Mouse (Mus musculus) midbrain, postnatal 0 days (tissue): ENCODE results near the gene Kcnn1. TPM values are rescaled to one million over a fixed set of nuclear protein-coding genes. Genes with fewer than 3 reads are reported as not detected.

Experiments
- ATAC-seq: fragments of 200-750 bp; cut with Nextera tagmentation; 2 replicates; pipeline ENCODE4 v1.8.0; 2017; ENCODE audit warnings: moderate number of reproducible peaks, mild to moderate bottlenecking, moderate TSS enrichment, moderate library complexity; ENCODE audit not compliant: low FRiP score
- DNase-seq: peaks from one replicate; pipeline ENCODE4 v3.0.0-alpha.2; 2015; ENCODE audit warnings: low spot score
- H3K27ac ChIP-seq: fragments of 300-500 bp; sonication (generic); 2 replicates; pipeline ENCODE4 v1.5.1; 2014; ENCODE audit warnings: low read depth, mild to moderate bottlenecking, low read length, mixed read lengths
- H3K27me3 ChIP-seq: fragments of 300-500 bp; sonication (generic); 2 replicates; pipeline ENCODE4 v1.6.1; 2014; ENCODE audit warnings: low read length, control low read depth, mixed read lengths; ENCODE audit not compliant: insufficient read depth
- H3K36me3 ChIP-seq: fragments of 300-500 bp; sonication (generic); 2 replicates; pipeline ENCODE4 v1.6.1; 2014; ENCODE audit warnings: low read length, control low read depth, mixed read lengths; ENCODE audit not compliant: insufficient read depth
- H3K4me1 ChIP-seq: fragments of 300-500 bp; sonication (generic); 2 replicates; pipeline ENCODE4 v1.6.1; 2014; ENCODE audit warnings: mild to moderate bottlenecking, control low read depth, antibody characterized with exemption, low read length, mixed read lengths; ENCODE audit not compliant: insufficient read depth
- H3K4me2 ChIP-seq: fragments of 300-500 bp; sonication (generic); 2 replicates; pipeline ENCODE4 v1.6.1; 2014; ENCODE audit warnings: low read depth, mild to moderate bottlenecking, low read length, mixed read lengths; ENCODE audit not compliant: poor library complexity, severe bottlenecking
- H3K4me3 ChIP-seq: fragments of 300-500 bp; sonication (generic); 2 replicates; pipeline ENCODE4 v1.5.1; 2014; ENCODE audit warnings: low read depth, mild to moderate bottlenecking, low read length, moderate library complexity
- H3K9ac ChIP-seq: fragments of 300-500 bp; sonication (generic); replicated peaks from 2 replicates; pipeline ENCODE4 v1.6.1; 2014; ENCODE audit warnings: mild to moderate bottlenecking, low read length, moderate library complexity, mixed read lengths; ENCODE audit not compliant: poor library complexity, severe bottlenecking
- H3K9me3 ChIP-seq: fragments of 300-500 bp; sonication (generic); 2 replicates; pipeline ENCODE4 v1.6.1; 2016; ENCODE audit warnings: low read length, control low read depth
- CTCF ChIP-seq: IDR thresholded peaks from 2 replicates; pipeline ENCODE4 v1.5.1; 2016; ENCODE audit warnings: antibody characterized with exemption, mild to moderate bottlenecking
- WGBS: fragments of 180-500 bp; shearing (Covaris S2); extraction: QIAGEN DNeasy Blood & Tissue Kit; methylation state at CpG from one replicate; pipeline ENCODE4 v1.1.7; 2014; 5-methylcytosine and 5-hydroxymethylcytosine counted together
- polyA plus RNA-seq: library from polyadenylated mRNA; unstranded; fragments of >200 nt; fragmentation: Nextera tagmentation; extraction: Ambion mirVana; gene quantifications from 2 replicates; pipeline ENCODE4 v1.2.1, GENCODE M21; 2015
- total RNA-seq: library from RNA; depleted of rRNA; stranded (reverse); fragments of >200 nt; gene quantifications from 2 replicates; pipeline ENCODE4 v1.2.3, GENCODE M21; 2014

The Kcnn1 gene
- total and polyA plus RNA-seq, 2 experiments from 2014 or later = 10.0 to 32.8 TPM

DNA sequence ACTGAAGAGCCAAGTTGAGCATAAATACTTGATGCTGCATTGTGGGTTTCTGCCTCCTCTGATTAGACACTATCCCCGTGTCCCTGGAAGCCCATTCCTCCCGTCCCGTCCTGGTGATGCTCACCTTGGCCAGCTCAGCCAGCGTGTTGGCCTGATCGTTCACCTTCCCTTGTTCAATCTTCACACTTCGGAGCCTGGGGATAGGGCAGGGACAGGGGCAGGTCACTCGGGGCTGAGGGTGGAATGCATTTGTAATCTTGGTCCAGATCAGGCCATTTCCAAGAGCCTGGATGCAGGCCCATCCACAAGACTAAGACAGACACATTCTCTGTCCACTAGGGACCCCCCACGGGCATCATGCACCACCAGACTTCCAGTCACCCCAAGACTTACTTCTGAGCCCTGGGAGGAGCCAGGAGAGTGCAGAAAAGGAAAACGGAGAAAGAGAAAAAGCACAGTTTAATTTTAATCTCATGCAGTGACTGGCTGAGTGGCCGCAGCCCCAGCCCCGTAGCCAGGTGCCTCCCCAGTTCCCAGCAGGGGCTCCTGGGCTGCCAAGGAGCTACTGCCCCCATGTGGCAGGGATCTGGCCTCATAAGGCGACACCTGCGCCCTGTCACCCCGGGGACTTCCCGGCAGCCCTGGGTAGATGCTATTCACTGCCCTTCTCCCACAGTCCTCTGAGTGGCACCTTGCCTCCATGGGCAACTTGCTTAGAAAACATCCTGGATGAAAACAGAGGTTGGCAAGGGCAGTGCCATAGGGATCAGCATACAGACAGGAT, 16.5 kb downstream of the Kcnn1 start:
- WGBS = 52% methylated on average over 15 of the region's 15 CpGs
- Histone ChIP-seq H3K9ac (no peak overlapping the region), H3K4me1 (no peaks in the 10 kb centered on the region), H3K36me3 (0 out of 2 replicates have a peak, but pooled peaks cover 3% of the 10 kb centered on the region), H3K27ac (no peak overlapping the region), H3K4me3 (no peak overlapping the region), H3K9me3 (no peaks in the 10 kb centered on the region), H3K27me3 (no peaks in the 10 kb centered on the region), H3K4me2 (no peak overlapping the region)
- no peak for ATAC-seq
- no peak for TF ChIP-seq CTCF
- DNase-seq = no peak

GRCm38 (mm10) chr8:70845108-70845507, 17.9 kb downstream of the Kcnn1 start:
- no peak for ATAC-seq

DNA sequence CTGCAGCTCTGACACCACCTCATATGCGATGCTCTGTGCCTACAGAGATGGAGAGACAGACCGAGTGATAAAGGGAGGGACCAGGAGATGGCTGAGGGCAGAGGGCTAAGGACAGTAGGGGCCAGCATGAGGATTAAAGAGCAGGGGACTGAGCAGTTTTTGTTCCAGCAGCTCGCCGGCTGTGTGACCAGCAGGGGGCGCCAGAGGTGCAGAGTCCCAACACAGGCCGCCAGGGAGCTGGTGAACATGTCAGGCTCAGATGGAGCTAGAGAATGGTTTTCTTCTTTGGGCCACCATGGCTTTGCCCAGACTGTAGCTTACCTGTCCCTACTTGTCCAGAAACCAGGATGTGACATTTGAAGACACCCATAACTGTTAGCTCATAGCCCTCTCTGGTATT, 18.5 kb downstream of the Kcnn1 start:
- H3K4me3 ChIP-seq = no peak overlapping the region
- WGBS = 2% methylated on average over 6 of the region's 6 CpGs
- TF ChIP-seq CTCF = peak; percentile 95
- H3K4me1 ChIP-seq = no peaks in the 10 kb centered on the region
- no peaks in the 10 kb centered on the region for H3K27me3 ChIP-seq
- no peak overlapping the region for H3K27ac ChIP-seq
- ATAC-seq (no peak), DNase-seq (peak; percentile 81)
- no peak overlapping the region for H3K9ac ChIP-seq
- H3K9me3 ChIP-seq = no peaks in the 10 kb centered on the region
- H3K36me3 ChIP-seq = 0 out of 2 replicates have a peak, but pooled peaks cover 3% of the 10 kb centered on the region
- no peak overlapping the region for H3K4me2 ChIP-seq

More at GRCm38 (mm10) chr8:70845108-70845507, 17.9 kb downstream of the Kcnn1 start:
- H3K36me3 ChIP-seq = 0 out of 2 replicates have a peak, but pooled peaks cover 3% of the 10 kb centered on the region
- H3K27me3 ChIP-seq = no peaks in the 10 kb centered on the region
- 42% methylated on average over 5 of the region's 5 CpGs for WGBS
- H3K4me3 ChIP-seq = no peak overlapping the region
- no peaks in the 10 kb centered on the region for H3K9me3 ChIP-seq
- TF ChIP-seq CTCF = no peak; the same call in 1 of the 2 replicates
- no peaks in the 10 kb centered on the region for H3K4me1 ChIP-seq
- no peak overlapping the region for H3K4me2 ChIP-seq
- no peak overlapping the region for H3K27ac ChIP-seq
- no peak for DNase-seq
- no peak overlapping the region for H3K9ac ChIP-seq

DNA sequence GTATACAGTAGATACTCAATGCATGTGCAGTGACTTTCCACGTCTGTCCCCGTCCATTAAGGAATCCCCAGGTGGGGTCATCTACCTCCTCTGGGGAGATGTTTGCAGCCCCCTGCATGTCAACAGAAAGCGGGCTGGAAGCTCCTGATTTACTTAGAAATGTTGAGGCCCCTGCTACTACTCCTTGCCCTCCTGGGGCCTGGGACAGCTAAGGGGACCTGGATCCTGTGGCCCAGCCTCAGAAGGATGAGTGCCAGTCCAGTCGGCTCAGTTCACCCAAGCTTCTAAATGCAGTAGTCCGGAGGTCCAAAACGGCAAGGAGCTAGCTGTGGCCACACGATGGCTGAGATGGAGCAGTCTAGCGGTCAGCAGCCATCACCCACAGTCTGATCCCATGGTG, 19.1 kb downstream of the Kcnn1 start:
- 86% methylated on average over 8 of the region's 8 CpGs for WGBS

DNA sequence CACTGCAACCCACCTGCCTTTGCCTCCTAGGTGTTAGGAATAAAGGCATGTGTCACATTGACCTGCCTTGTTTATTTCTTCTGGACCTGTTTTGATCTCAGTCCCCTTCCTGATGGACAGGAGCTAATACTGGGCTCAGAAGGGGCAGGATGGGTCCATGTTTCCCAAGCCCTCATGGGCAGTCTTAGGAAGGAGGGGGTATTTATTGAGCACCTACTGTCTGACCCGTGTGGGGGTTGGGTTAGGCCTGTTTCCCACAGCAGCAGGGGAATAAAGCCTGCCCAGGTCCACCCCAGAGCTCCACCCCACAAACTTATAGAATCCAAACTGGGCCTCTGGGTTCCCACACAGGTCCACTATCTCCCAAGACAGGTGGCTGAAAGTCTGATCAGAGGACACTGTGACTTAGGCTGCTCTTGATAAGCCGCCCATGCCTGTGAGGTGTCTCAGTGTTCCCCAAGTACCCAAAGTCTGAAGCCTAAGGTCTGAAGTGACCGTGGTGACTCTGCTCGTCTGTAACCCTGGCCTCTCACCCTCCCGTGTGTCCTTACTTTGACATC, 19.8 kb downstream of the Kcnn1 start:
- DNase-seq (no peak), ATAC-seq (no peak)
- no peaks in the 10 kb centered on the region for H3K4me1 ChIP-seq
- TF ChIP-seq CTCF = no peak
- H3K4me2 ChIP-seq = no peak overlapping the region
- no peak overlapping the region for H3K27ac ChIP-seq
- 85% methylated on average over 5 of the region's 5 CpGs for WGBS
- H3K27me3 ChIP-seq = no peaks in the 10 kb centered on the region
- H3K9me3 ChIP-seq = no peaks in the 10 kb centered on the region
- no peak overlapping the region for H3K9ac ChIP-seq
- no peaks in the 10 kb centered on the region for H3K36me3 ChIP-seq
- H3K4me3 ChIP-seq = no peak overlapping the region

More for the DNA sequence above, 19.1 kb downstream of the Kcnn1 start:
- 0 out of 2 replicates have a peak, but pooled peaks cover 3% of the 10 kb centered on the region for H3K36me3 ChIP-seq
- no peaks in the 10 kb centered on the region for H3K4me1 ChIP-seq
- no peak overlapping the region for H3K9ac ChIP-seq
- H3K4me2 ChIP-seq = no peak overlapping the region
- DNase-seq = no peak
- no peak overlapping the region for H3K27ac ChIP-seq
- no peak overlapping the region for H3K4me3 ChIP-seq
- no peaks in the 10 kb centered on the region for H3K27me3 ChIP-seq
- TF ChIP-seq CTCF = no peak
- H3K9me3 ChIP-seq = no peaks in the 10 kb centered on the region
- ATAC-seq = no peak

- H3K9me3 ChIP-seq = no peaks in the 10 kb centered on the region
- H3K4me1 ChIP-seq = no peaks in the 10 kb centered on the region
- H3K4me3 ChIP-seq = no peak overlapping the region
- no peaks in the 10 kb centered on the region for H3K36me3 ChIP-seq
- H3K27ac ChIP-seq = no peak overlapping the region
- H3K27me3 ChIP-seq = no peaks in the 10 kb centered on the region
- no peak for ATAC-seq
- 75% methylated on average over 25 of the region's 25 CpGs for WGBS
- no peak for DNase-seq
- H3K4me2 ChIP-seq = no peak overlapping the region
- no peak for TF ChIP-seq CTCF
- H3K9ac ChIP-seq = no peak overlapping the region
These were observed 20.6 kb downstream of the Kcnn1 start for GRCm38 (mm10) chr8:70842484-70842883.
